Mouse (Mus musculus) left cerebral cortex, postnatal 10 days (tissue): ENCODE data around the gene Lrpprc. TPM values are rescaled to one million over a fixed set of nuclear protein-coding genes. Genes with fewer than 3 reads are reported as not detected.

Source experiments
- total RNA-seq, 2 experiments: library from RNA; stranded (reverse); gene quantifications; 2 replicates each; pipeline ENCODE4 v1.2.3; 2021

Lrpprc gene
- total RNA-seq, 2 experiments from 2014 or later, result 64.9 to 68.9 TPM

Other genes with a start within 250 kb of the Lrpprc start
- 10 to 100 TPM; 23.5 to 25.6 TPM for gene Dync2li1, start 164.3 kb downstream of the Lrpprc start, total RNA-seq
- gene Abcg8, start 114.5 kb downstream of the Lrpprc start, total RNA-seq, result not detected
- gene Abcg5, start 107.8 kb downstream of the Lrpprc start, total RNA-seq, result not detected
- 100 to 1,000 TPM; 102 to 106 TPM for gene Ppm1b, start 166.0 kb upstream of the Lrpprc start, total RNA-seq
- under 1 TPM in 1 of 2 experiments, not detected in 1; 0.24 TPM for gene Slc3a1, start 237.6 kb upstream of the Lrpprc start, total RNA-seq